Mouse (Mus musculus): Measurements from ENCODE around the gene Rxrg.
A peak's percentile ranks its signal among the peaks of the same experiment; 100 is the strongest.

DNA sequence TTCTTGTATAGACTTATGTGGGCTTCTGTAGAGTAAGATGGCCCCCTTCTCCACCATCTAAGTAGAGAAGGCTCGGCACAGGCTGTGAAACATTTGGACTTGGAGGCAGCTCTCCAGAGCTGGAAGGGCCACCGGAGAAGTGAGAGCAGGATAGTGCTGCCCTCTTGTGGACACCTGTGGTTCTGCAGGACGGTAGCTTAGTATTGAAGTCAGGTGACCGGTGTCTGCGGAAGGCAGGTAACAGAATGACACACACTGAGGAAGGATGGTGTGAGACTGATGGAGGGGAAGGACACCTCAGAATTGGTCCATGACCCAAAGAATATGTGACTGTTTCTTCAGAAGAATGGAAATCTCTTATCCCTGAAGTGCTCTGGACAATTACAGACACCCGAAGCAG is 71.6 kb downstream of the Rxrg start:
- peak; percentile 78 for TF ChIP-seq CTCF (IDR thresholded peaks at IDR 0.05; ENCODE audit: extremely low read depth, insufficient read depth, low read length)
- TF ChIP-seq POLR2A (IDR thresholded peaks at IDR 0.05; ENCODE audit: extremely low read depth, insufficient read depth, low read length): no peak

Measured in cortical plate, adult 2 months (tissue).